Mouse (Mus musculus) lung, postnatal 4 days (tissue): ENCODE data around the gene Hist2h3c2.
"Not testable (repeated sequence)": the region's sequence is repeated elsewhere in the genome, so short reads cannot be mapped to it uniquely, and the experiment has no call there.

Experiments used
- DNase-seq, 2 experiments: peaks; one replicate each; pipeline ENCODE4 v3.0.0; 2021

Hist2h3c2 gene

DNA sequence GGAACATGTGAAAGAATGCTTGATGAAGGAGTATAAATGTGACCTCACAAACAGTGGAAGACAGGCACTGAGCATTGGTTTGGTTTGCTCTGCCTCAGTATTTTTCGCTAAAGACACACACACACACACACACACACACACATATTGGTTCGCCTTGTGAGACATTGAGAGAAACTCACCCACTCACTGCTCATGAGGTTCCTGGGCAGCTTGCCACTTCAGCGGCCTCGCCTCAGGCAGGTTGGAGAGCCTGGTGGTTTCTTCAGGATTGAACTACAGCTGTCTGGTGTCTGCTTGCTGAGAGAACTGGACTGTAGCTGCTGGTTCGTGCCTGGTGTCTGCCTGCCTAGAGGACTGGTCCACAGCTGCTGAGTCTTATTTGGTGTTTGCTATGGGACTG is 21.3 kb upstream of the Hist2h3c2 start:
- DNase-seq = no peak

DNA sequence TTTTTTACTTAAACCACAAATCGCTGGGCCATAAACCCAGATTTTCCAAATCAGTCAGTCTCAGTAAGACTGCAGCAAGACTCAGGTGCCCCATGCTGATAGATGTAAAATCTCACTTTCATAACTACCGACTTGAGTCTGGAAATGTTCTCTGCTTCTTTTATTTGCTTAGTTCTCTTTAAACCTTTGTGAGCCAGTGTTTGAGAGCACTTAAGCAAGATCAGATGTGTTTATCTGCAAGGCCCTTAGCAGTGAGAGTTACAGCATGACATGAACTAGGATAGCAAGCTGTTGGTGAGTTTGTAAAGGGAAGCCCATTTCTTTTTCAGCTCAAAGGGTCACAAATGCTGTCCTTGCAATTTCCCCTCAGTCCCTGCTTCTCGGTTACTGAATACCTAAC is 18.3 kb upstream of the Hist2h3c2 start:
- no peak for DNase-seq

DNA sequence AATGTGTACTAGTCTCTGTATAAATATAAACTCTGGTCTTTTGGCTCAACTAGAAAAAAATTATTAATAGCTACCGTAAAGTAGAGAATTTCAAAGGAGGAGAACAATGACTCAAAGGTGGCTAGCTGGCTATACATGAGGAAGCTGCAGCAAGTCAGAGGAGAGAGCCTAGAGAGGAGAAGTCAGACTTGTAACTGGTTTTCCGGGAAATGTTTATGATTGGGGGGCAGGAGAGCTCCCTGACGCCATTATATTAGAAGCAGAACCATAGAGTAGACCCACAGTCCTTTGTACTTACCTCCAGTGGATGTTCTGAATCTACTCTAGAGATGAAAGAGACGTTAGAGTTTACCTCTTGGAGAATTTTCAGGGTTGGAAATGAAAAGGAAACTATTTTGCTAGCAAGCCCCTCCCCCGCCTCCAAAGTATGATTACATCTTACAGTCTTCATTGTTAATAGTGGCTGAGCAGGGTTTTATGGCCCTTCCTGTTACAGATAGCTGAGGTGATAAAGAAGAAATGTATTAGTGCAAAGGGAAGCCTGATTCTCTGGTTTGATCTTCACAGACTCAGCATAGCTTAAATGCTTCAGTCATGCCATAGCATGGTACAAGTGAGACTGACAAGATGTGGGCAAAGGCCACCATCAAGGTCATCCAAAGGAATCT is 17.1 kb upstream of the Hist2h3c2 start:
- DNase-seq = peak in 1 of 2 experiments; percentile 23

DNA sequence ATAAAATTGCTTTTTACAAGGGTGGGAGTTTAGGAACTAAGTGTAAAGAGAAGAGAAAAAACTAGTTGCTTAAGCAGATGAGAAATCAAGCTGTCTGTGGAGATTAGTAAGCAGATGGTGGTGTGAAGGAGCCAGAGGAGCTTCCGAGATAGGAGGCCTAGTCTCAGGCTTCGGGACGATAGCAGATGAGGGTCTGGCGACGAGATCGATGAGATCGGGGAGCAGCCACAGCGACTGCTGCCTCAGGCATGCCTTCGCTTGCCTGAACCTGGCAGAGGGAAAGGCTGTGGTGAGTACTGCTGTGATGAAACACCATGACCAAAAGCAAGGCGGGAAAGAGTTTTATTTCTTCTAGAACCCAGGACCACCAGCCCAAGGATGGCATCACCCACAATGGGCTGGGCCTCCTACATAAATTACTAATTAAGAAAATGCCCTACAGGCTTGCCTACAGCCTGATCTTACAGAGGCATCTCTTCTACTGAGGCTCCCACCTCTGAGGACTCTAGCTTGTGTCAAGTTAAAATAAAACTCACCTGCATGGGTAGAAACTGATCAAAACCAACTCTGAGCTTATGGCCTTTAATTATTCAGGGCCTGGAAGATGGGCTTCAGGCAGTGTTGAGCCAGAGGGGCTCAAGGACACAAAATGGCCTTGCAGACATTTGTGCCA is 15.9 kb upstream of the Hist2h3c2 start:
- no peak for DNase-seq

DNA sequence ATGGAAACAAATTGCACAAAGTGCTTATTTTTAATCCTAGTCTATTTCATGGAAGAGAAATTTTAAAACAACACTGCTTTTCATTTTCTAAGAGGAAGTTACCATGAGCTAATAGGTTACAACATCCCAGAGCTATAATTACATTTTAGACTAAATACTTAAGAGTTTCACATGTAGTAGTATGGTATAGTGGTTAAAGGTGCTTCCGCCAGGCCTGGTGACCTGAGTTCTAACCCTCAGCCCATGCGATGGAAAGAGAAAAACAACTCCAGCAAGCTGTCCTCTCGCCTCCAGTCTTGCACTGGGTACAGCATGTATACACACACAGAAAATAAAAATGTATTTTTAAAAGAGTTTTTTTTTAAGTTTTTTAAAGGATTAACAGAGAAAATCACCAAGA is 12.9 kb upstream of the Hist2h3c2 start:
- DNase-seq = no peak

DNA sequence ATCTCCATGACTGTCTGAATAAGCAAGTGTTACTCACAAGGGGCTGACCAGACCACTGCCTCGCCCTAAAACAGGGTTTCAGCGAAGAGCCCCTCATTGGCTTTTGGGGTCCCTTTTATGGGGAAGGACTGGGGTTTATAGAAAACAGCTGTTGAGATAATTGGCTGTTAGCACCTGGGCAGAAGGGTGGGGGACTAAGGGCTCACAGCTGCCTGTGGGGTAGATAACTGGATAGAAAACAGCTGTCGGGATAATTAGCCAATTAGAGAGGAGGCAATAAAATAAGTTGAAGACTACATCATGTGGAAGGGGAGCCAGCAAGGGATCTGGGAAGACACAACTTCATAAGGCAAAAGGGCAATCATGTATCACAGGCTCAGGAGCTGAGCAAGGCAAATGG is 12.0 kb upstream of the Hist2h3c2 start:
- no peak for DNase-seq

DNA sequence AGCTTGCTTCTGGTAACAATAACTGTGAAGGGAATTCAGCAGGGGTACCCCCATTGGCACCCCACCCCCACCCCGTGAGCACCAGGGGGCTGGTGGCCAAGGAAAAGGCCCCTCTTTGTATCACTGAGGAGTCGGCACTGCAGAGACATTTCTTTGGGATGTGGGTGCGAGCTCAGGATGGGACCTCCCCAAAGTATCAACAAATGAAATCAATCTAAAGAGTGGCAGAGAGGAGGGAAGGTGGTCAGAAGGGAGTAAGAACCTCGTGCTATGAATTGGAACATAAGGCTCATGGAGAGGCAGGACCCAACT is 10.1 kb upstream of the Hist2h3c2 start:
- DNase-seq = no peak

DNA sequence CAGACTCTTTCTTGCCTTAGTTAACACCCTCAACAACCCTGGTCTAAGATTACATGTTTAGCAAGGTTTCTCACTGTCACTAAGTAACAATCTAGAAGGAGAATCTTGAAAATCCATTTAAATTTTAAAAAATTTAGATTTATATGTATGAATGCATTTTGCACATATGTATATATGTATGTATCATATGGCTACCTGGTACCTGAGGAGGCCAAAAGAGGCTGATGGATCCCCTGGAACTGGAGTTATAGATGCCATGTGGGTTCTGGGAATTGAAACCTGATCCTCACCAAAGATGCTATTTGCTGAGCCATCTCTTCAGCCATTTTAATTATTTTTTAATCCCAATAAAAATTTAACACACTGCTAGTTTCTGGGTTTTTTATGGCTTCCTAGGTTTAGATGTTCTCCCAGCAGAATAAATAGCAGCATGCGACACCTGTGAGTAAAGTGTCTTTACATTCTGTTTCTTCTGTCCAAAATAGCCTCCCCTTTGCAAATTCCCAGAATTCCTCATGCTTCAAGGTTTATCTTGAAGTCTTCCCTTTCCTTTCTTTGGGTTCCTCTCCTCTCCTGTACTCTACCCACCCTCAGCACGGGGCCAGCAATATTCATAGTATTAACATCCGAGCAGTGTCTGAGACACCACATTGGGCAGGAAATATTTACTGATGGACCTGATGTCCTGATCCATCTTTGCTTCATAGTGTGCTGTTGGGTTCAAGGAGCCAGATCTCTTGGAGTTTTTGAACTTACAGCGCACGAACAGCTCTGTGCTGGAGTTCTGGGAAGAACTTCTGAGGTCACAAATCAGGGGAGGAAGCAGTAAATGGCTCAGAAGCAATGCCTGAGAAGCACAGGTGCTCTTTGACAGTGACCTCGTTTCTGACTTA is 9.5 kb upstream of the Hist2h3c2 start:
- DNase-seq = no peak

DNA sequence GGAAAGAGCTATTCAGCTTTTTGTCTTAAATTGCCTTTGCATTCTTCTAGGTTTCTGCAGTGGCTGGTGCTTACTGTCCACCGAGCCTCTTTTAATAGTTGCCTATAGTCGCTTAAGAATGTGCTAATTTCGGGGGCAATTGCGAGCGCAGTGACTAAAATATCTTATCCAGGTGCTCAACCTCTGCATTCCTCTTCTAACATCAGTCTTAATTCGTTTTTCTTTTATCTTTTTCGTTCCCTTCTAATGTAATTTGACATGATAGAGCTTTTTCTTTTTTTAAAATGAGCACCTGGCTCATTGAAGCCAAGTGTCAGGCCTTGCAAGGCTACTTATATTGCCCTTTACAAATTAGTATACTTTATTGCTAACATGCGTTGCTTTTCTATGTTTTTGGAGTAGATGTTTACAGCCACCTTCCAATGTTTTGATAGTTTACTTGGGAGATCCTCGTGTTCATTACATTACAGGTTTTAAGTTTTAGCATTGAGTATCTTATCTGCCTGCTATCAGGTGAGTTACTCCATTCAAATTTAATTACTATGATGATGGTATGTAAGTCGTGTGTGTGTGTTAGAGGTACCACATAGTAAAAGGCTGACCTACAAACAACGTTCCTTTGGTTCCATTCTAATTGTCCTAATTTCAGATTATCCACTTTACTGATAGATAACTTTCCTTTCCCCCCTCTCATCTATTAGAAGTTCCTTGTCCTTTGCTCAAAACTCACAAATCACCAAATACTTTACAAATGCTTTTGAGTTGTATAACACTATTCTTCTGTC is 8.6 kb upstream of the Hist2h3c2 start:
- no peak for DNase-seq

DNA sequence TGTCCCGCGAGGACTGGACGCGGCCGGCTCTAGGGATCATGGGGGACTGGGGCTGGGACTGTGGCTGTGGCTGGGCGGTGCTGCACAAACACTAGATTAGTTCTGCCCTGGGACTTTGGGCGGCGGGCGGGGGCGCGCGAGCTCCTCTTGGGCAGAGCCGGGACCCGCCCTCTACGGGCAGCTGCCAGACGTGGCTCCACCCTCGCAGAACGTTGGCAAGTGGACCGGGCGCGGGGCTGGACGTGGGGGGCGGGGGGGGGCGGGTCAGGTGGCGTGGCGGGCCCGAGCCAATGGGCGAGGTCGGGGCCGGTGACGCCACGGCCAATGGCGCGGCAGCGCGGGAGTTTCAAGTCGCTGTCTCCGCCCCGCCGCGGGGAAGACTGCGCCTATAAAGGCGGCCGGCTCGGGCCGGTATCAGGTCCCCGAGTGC is 7.5 kb upstream of the Hist2h3c2 start, which contains the start of gene Hist2h3c1:
Gene Hist2h3c1, plus strand, starts transcription at position 259 of the 430 bp plus-strand sequence.
- peak in 1 of 2 experiments; percentile 56 for DNase-seq

DNA sequence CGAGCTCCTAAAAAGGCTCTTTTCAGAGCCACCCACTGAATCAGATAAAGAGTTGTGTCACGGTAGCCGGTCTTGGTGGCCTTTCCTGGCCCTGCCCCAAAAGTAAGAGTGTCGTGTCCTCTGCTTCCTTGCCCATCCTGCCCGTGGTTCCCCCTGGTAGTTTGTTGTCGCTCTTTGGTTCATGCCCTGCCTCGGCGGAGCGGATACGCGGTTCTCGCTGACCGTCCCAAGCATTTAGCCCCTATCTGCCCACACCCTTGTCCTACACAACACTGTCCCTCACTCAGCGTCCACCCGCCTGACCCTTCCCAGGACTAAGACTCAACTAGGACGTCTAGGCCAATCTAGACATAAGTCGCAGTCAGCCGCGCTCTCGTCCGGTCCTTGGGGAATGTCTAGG is 7.1 kb upstream of the Hist2h3c2 start:
- not testable (repeated sequence) for DNase-seq

DNA sequence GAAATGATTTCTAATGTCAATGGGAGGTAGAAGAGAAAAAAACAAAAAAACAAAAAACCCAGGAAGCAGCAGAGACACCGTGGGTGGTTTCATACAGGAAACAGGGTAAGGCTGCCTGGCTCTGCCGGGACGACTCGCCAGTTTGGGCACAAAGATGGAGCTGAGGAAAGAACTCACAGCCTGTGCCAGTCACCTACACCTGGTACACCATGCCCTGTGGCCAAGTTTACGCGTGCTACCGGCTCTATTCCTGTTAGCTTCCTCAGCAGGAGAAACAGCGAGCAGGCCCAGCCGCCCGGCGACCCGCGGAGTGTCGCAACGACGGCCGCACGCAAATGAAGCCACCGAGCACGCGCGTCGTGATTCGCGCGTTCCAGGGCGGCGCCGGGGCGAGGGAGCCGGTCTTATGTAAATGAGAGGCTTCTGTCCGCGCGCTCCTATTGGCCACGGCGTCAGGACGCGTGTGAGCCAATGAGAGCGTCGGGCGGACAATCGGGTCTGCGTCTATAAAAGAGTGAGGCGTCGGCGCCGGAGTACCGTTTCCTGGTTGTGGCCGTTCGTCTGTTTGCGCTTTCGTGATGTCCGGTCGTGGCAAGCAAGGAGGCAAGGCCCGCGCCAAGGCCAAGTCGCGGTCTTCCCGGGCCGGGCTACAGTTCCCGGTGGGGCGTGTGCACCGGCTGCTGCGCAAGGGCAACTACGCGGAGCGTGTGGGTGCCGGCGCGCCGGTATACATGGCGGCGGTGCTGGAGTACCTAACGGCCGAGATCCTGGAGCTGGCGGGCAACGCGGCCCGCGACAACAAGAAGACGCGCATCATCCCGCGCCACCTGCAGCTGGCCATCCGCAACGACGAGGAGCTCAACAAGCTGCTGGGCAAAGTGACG is 6.3 kb upstream of the Hist2h3c2 start, which contains the start of gene Hist2h2aa1:
Gene Hist2h2aa1, plus strand, starts transcription at position 495 of the 884 bp plus-strand sequence.
- peak; percentile 90 to 94 for DNase-seq

DNA sequence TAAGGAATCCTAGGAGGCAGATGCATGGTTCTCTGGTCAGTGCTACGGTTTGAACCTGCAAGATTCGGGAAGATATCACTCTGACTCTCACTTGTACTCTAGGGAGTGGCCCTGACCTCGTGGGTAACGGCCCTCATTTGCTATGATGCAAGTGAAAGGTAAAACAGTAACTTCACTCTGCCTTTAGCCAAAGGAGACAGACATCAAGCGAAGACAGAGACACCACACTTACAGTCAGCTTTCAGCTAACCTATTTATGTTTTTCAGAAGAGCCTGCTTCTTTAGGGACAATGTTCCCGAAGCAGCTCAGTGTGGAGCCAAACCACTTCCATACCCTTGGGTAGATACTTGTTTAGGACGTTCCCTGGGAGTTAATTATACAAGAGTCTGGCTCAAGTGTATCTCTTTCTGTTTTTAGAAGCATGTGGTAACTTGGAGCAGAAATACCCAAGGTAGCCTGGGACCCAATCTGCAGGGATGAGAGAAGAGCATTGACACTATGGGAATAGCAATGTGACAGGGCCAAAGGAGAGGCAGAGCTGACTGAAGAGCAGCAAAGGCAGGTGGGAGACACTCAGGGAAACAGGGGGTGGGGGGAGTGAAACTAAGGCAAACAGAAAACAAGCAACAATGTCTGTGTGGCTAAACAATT is 5.1 kb upstream of the Hist2h3c2 start:
- no peak for DNase-seq

DNA sequence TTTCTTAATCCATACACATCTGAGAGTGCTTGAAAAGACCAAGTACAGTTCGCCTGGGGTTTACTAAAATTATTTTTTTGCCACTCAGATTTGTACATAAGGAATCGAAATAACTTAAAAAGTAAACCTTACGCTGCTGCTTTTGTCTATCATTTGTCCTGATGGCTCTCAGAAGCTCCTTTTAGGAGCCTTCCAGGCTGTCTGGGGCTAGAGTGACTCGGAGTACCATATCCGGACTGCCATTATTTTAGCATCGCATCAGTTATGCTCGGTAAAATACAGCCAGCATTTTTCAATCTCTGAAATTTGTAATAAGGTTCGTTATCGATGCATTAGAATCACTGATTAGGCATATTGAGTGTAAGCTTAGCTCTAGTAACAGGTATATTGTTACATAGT is 1.9 kb upstream of the Hist2h3c2 start:
- no peak for DNase-seq

DNA sequence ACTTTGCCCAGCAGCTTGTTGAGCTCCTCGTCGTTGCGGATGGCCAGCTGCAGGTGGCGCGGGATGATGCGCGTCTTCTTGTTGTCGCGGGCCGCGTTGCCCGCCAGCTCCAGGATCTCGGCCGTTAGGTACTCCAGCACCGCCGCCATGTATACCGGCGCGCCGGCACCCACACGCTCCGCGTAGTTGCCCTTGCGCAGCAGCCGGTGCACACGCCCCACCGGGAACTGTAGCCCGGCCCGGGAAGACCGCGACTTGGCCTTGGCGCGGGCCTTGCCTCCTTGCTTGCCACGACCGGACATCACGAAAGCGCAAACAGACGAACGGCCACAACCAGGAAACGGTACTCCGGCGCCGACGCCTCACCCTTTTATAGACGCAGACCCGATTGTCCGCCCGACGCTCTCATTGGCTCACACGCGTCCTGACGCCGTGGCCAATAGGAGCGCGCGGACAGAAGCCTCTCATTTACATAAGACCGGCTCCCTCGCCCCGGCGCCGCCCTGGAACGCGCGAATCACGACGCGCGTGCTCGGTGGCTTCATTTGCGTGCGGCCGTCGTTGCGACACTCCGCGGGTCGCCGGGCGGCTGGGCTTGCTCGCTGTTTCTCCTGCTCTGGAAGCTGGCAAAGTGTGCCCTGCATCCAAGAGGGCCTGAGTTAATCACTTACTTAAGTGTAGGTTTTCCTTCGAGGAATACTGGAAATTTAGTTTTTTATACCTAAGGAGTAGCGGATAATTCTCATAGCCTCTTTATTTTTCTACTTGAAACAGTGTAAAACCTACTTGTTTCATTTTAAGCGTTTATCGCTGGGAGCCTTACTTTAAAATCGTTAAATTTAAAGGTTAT is 1.2 kb upstream of the Hist2h3c2 start, which contains the start of gene Hist2h2aa2:
Gene Hist2h2aa2, minus strand, starts transcription at position 328 of the 850 bp plus-strand sequence.
- peak; percentile 97 to 98 for DNase-seq

DNA sequence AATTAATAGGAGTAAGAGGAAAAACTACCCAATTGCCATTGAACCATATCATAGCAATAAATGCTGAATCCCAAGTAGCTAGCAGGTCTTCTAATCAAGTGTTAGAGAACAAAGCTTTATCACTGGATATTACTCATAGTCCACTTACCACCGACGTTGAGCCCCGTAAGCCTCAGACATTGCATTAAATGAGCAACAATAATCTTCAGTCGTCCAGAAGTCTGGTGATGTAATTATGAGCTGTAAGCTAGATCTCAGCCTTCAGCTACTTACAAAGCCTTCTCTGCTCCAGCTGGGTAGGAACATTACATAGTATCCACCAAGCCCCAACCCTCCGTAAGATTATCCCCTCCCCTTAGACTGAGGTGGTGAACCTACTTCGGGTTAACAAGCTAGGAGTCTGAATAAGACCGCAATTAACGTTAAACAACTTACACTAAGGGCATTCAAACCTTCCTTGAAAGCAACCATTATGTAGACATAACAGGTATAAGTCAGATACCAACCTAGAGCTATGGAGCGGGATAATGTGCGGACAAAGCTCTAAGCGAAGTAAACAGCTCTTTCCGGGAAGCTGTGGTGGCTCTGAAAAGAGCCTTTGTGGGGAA is 919 bp downstream of the Hist2h3c2 start:
- DNase-seq = no peak

DNA sequence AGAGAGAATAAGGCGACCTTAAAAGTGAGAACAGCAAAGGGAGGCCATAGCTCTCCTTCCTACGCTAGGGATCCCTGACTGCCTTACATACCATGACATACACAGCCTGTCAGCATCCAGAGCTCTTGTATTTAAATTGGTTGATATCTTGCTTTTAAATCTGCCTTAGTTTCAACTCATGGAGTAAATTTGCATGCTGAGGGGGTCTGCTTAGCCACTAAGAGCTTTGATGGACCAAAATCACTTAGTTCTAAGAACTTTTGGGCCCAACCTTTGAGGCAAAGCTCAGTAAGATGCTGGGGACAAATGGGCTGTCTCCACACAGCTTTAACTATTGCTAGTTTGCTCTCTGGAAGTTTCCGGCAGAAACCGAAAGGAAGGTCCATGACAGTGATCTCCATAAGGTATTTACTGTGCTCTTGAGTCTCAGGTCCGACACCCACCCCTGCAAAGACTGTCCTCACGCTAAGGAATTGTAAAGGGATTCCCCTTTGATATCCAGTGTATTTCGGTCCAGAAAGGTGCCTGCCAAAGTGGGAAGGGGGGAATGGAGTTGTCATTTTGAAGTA is 1.5 kb downstream of the Hist2h3c2 start:
- DNase-seq = no peak

DNA sequence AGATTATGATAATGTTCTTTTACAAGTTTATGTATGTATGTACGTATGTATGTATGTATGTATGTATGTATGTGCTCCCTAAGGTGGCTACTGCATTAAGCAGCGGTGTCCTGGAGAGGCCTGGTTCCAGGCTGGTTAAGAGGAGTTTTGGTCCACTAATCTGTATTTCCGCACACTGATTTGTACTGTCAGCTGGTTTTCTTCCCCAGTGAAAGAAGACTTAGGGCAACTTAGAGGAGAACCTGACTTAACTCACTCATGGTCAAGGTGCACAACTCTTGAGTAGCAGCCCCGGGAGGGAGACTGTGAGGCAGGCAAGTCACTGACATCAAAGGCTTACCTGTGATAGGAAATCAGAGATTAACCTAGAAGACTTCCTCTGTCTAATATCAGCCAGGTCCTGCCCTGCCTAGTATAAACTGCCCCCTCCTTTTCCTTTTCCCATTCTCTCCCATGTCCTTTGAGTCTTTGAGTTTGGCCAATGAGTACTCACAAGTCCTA is 2.0 kb downstream of the Hist2h3c2 start:
- DNase-seq = no peak

DNA sequence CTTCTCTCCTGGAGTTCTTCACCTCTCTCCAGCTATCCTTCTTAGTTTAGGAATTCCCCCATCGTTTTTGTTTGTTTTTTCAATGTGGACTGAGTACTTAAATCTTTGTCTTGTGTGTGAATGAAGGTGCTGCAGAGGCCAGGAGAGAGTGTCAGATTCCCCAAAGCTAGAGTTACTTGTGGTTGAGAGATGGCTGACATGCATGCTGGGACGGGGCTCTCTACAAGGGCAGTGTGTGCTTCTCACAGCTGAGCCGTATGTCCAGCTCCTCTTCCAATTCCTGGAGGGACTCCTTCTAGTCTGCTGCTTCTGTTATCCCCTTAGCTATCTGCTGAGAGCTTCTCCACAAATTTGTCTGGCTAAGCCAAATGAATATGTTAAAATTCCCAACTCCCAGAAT is 3.1 kb downstream of the Hist2h3c2 start:
- DNase-seq = no peak
